8 mouse cellular contexts compared by ENCODE assay signal in the genomic region with DNA sequence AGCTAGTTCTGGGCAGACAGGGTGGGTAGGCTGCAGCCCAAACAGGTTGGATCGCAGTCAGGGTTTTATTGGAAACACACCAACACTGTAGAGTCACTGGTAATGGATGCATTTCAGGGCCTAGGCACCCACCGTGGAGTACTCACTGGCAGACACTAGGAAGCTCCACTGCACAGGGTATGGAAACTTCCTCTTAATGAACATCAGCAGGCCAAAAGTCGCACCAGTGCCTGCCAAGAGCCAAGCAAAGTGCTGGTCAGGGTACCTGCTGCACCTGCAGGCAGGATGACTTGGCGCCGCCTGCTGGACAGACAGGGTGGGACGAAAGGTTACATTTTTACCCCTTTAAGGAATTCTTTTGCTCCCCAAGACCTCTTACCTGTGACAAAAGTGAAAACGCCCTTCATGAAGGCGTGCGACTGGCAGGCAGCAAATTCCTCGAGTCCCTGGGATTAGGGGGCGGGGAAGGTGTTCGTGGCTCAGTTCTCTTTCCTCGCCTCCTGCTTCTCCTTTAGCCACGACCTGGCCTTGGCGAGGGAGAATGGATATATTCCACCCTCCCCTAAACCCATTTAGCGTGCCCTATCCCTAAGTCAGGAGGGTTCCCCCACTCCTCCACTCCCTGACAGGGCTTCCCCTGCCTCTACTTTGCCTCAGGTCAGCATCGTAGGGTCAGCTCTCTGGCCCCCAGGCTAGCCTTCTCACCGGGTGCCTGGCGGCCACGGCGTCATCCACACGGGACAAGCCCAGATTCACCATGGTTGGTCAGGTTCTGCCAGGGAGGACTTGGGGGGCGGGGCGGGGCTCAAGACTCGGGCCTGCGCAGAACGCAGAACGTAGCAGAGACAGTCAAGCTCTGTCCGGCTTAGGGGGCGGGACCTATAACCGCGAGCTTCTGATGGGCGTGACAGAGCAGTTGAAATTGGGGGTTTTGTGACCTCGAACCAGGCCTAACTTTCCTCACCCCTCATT. TPM values are rescaled to one million over a fixed set of nuclear protein-coding genes. Genes with fewer than 3 reads are reported as not detected.
DNase-seq lines count a peak whose midpoint lies in the region; ATAC-seq lines count a peak whose summit lies in the region.

Tmem141 (minus strand) TSS at position 777 of the 972 bp plus-strand sequence.

- WGBS in forebrain, embryonic 10.5 days = 6% methylated on average over 34 of the region's 34 CpGs
- 7% methylated on average over 34 of the region's 34 CpGs for WGBS in heart, embryonic 15.5 days
- WGBS in liver, embryonic 15.5 days (ENCODE audit: insufficient replicate concordance) = 7% methylated on average over 34 of the region's 34 CpGs
- WGBS in neural tube, embryonic 12.5 days = 5% methylated on average over 34 of the region's 34 CpGs

- H3K4me1 ChIP-seq in forebrain, embryonic 10.5 days = peaks cover 18% of the 10 kb centered on the region
- peaks cover 13% of the 10 kb centered on the region for H3K4me1 ChIP-seq in heart, embryonic 15.5 days (replicated peaks)
- H3K4me1 ChIP-seq in liver, embryonic 15.5 days (replicated peaks) = peaks cover 12% of the 10 kb centered on the region
- peaks cover 12% of the 10 kb centered on the region for H3K4me1 ChIP-seq in neural tube, embryonic 12.5 days

- H3K27ac ChIP-seq in forebrain, embryonic 10.5 days = peak within 1 kb of the TSS; percentile 84
- H3K27ac ChIP-seq in heart, embryonic 15.5 days = peak within 1 kb of the TSS; percentile 67
- H3K27ac ChIP-seq in liver, embryonic 15.5 days (replicated peaks) = no peak within 1 kb of the TSS
- H3K27ac ChIP-seq in neural tube, embryonic 12.5 days = 0 out of 2 replicates have a peak within 1 kb of the TSS, but pooled peaks have one; percentile 20

- DNase-seq in CD4-positive, CD25-positive, alpha-beta regulatory T cell, adult 2 months (ENCODE audit: low read depth, low spot score) = peak; percentile 73
- peak; percentile 59 for DNase-seq in c-Kit-positive CD71-negative TER-119-negative erythroid progenitor cells, embryonic 14.5 days (ENCODE audit: low read depth)
- peak; percentile 80 for DNase-seq in forebrain, embryonic 10.5 days (ENCODE audit: extremely low spot score, low spot score)
- peak; percentile 95 to 97 for DNase-seq in kidney, postnatal 36 days
- peak; percentile 77 for DNase-seq in telencephalon, adult 2 months (ENCODE audit: low read depth, low spot score)

- no peaks in the 10 kb centered on the region for H3K9me3 ChIP-seq in forebrain, embryonic 10.5 days
- no peaks in the 10 kb centered on the region for H3K9me3 ChIP-seq in heart, embryonic 15.5 days (replicated peaks)
- H3K9me3 ChIP-seq in liver, embryonic 15.5 days (replicated peaks) = no peaks in the 10 kb centered on the region
- no peaks in the 10 kb centered on the region for H3K9me3 ChIP-seq in neural tube, embryonic 12.5 days

- peak within 1 kb of the TSS; percentile 92 for H3K4me2 ChIP-seq in heart, embryonic 15.5 days
- H3K4me2 ChIP-seq in liver, embryonic 15.5 days = peak within 1 kb of the TSS; percentile 74
- peak within 1 kb of the TSS; percentile 77 for H3K4me2 ChIP-seq in neural tube, embryonic 12.5 days (replicated peaks)

- peak within 1 kb of the TSS; percentile 62 for H3K4me3 ChIP-seq in forebrain, embryonic 10.5 days
- peak within 1 kb of the TSS; percentile 59 for H3K4me3 ChIP-seq in heart, embryonic 15.5 days
- peak within 1 kb of the TSS; percentile 52 for H3K4me3 ChIP-seq in liver, embryonic 15.5 days (replicated peaks)
- H3K4me3 ChIP-seq in neural tube, embryonic 12.5 days = peak within 1 kb of the TSS; percentile 46

- peak; percentile 89 for ATAC-seq in heart, embryonic 15.5 days (replicated peaks; ENCODE audit: insufficient number of reproducible peaks, insufficient read depth, low FRiP score, low read depth)
- ATAC-seq in liver, embryonic 15.5 days (ENCODE audit: insufficient read depth) = peak; percentile 79
- peak; percentile 91 for ATAC-seq in neural tube, embryonic 12.5 days (ENCODE audit: low FRiP score, low read depth)

- H3K9ac ChIP-seq in heart, embryonic 15.5 days = peak within 1 kb of the TSS; percentile 64
- no peak within 1 kb of the TSS for H3K9ac ChIP-seq in liver, embryonic 15.5 days
- H3K9ac ChIP-seq in neural tube, embryonic 12.5 days = peak within 1 kb of the TSS; percentile 63

- peaks cover 34% of the 10 kb centered on the region for H3K27me3 ChIP-seq in forebrain, embryonic 10.5 days (ENCODE audit: poor library complexity, severe bottlenecking)
- peaks cover 23% of the 10 kb centered on the region for H3K27me3 ChIP-seq in heart, embryonic 15.5 days
- peaks cover 38% of the 10 kb centered on the region for H3K27me3 ChIP-seq in liver, embryonic 15.5 days
- peaks cover 17% of the 10 kb centered on the region for H3K27me3 ChIP-seq in neural tube, embryonic 12.5 days (replicated peaks)

- no peaks in the 10 kb centered on the region for H3K36me3 ChIP-seq in forebrain, embryonic 10.5 days (replicated peaks)
- H3K36me3 ChIP-seq in heart, embryonic 15.5 days = no peaks in the 10 kb centered on the region
- H3K36me3 ChIP-seq in liver, embryonic 15.5 days (replicated peaks) = no peaks in the 10 kb centered on the region
- H3K36me3 ChIP-seq in neural tube, embryonic 12.5 days = no peaks in the 10 kb centered on the region

RNA-seq across cellular contexts. Expression of gene Tmem141, which starts in this region (rescaled TPM):
- 16.4 and 17.9 TPM in 2 replicates for polyA plus RNA-seq in forebrain, embryonic 10.5 days (2016; fragmentation: Nextera tagmentation; extraction: Ambion mirVana)
- 19.0 and 21.9 TPM in 2 replicates for polyA plus RNA-seq in heart, embryonic 15.5 days (2015; fragmentation: Nextera tagmentation; extraction: Ambion mirVana)
- polyA plus RNA-seq in liver, embryonic 15.5 days (2015; fragmentation: Nextera tagmentation; extraction: Ambion mirVana) = 8.2 and 9.9 TPM in 2 replicates
- polyA plus RNA-seq in neural tube, embryonic 12.5 days (2016; fragmentation: Nextera tagmentation; extraction: Ambion mirVana) = 22.7 and 24.9 TPM in 2 replicates
